Mouse (Mus musculus) gastrocnemius, adult 2 months (tissue): ENCODE measurements at regions not wholly inside any gene's neighbourhood (a gene's known extent, or its start where the extent isn't known, plus 50 kb on each side); places are given as distances from the start of the nearest gene placed in this dataset.

Experiments used
- DNase-seq: peaks from one replicate; pipeline ENCODE4 v3.0.0; 2022
- H3K27ac ChIP-seq: fragments of 200-600 bp; 2 replicates; pipeline ENCODE4 v1.8.1; 2022; ENCODE audit warnings: mild to moderate bottlenecking
- H3K4me3 ChIP-seq: fragments of 200-600 bp; 2 replicates; pipeline ENCODE4 v1.8.1; 2022; ENCODE audit warnings: mild to moderate bottlenecking, moderate library complexity
- CTCF ChIP-seq: fragments of 200-600 bp; IDR thresholded peaks from 2 replicates; pipeline ENCODE4 v1.8.1; 2022; ENCODE audit warnings: antibody characterized with exemption, mild to moderate bottlenecking, moderate library complexity
- intact Hi-C: fragments of 180-260 bp; cut with DNase I; formaldehyde crosslinking; loops from one replicate; pipeline ENCODE4 v1.15.1; 2025

DNA sequence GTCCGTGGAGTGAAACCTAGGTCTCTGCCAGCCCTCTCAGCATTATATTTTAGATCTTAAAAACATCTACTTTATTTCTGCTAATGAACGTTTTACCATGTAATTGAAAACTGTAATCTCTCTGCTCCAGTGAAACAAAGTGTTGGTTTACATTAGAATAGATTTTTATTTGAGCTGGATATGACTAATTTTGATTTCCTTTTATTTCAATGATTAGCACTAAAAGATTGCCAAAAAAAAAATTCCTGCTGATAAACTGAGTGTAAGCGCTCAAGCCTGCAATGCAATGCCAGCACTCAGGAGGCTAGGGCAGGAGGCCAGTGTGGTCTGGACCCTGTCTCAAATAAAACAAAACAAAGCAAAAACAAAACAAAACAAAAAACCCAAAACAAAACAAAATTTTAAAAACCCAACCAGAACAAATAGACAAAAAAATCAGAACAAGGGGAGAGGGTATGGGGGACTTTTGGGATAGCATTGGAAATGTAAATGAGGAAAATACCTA is 69.3 kb upstream of the E2f3 start:
- H3K27ac ChIP-seq = no peak overlapping the region
- TF ChIP-seq CTCF = no peak
- no peak overlapping the region for H3K4me3 ChIP-seq
- intact Hi-C loops = no loop called here
- DNase-seq = no peak

DNA sequence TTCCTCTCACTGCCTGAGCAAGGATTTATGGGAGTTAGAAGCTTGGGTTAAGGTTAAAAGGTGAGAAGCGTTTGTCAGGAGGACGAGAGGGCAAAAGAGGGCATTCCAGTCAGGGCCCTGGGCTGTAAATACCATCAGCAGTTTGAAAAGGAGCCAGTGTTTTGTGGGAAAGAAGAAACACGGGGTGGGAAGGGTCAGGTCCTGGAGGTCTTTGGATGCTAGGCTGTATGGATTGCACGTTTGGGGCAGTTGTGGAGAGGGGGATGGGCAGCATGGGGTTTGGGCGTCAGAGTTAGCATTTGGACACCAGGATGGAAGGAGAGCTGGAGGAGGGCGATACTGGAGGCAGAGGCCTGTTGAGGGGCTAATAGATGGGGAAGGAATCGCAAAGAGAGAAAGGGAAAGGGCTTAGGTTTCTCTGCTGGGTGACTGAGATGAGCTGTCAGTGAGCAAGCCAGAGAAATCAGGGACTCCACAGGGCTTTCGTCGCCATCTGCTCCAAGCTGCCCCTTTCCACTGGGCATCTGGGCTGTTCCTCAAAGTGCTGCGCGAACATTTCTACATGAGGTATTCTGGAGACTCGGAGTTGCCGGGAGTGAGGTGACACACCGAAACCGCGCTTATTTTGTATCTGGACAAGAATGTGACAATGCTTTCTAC is 66.2 kb upstream of the E2f3 start:
- DNase-seq = no peak
- intact Hi-C loops = no loop called here
- Histone ChIP-seq H3K27ac (no peak overlapping the region), H3K4me3 (no peak overlapping the region)
- no peak for TF ChIP-seq CTCF

DNA sequence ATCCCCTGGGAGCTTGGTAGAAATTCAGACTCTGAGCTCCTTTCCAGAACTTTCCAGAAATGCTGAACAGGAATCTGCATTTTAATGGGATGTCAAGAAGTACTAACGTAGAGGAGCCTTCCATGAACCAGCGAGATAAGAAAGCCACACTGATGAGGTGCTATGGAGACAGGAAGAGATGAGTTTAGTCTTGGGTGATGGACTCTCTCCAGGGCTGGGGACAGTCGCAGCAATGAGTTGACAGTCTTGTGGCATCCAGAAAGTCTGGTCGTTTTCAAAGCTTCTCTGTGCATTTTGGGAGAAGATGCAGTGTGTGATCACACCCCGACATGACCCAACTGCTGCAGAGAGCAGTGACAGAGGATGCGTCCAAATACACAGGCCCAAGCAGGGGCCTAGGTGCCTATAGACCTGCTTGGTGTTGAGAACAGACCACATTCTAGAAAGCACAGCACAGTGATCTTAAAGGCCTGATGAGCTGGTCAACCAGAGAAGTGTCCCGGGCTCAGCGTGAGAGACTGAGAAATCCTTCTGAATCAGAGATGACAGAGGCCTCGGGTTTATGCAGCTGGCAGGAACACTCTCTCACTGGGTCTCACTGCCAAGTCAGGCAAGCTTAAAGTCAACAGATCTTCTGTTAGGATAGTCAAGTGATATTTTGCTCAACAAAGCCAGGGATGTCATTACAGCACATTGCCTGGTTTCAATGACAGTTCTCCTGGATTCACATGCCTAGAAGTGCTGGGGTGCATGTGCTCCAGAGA is 65.1 kb upstream of the E2f3 start:
- TF ChIP-seq CTCF = no peak
- H3K27ac ChIP-seq = no peak overlapping the region
- H3K4me3 ChIP-seq = no peak overlapping the region
- intact Hi-C loops = no loop called here
- DNase-seq = no peak

DNA sequence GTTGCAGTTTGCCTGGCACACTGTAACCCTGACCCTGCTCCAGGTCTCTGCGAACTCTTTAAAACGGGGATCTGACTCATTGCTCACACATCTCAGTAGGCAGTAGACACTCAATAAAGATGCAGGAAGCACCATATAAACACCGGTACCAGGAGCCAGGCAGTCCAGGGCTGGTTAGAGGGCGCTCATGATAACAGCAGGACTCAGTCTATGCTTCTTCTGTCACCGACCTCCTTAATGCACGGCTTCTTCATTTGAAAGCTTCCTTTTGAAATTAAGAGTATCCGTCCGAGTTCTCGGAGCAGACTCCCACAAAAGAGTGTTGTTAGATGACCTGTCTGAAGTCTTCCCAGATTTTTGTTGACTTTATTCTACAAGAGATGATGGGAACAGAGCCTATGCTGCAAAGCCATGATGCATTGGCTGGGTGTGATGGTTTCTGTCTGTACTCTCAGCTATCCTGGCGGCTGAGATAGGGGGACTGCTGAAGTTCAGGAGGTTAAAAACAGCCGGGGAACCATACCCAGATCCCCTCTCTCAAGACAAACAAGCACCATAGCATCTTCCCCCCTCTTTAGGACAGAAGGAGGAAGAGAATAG is 62.5 kb upstream of the E2f3 start:
- H3K27ac ChIP-seq = no peak overlapping the region
- no peak for TF ChIP-seq CTCF
- DNase-seq = peak; percentile 30
- intact Hi-C loops = loop anchor here (5.0 kb wide), 1 partner anchor 61 kb away; the partner anchor contains the start of gene E2f3
- H3K4me3 ChIP-seq = no peak overlapping the region

DNA sequence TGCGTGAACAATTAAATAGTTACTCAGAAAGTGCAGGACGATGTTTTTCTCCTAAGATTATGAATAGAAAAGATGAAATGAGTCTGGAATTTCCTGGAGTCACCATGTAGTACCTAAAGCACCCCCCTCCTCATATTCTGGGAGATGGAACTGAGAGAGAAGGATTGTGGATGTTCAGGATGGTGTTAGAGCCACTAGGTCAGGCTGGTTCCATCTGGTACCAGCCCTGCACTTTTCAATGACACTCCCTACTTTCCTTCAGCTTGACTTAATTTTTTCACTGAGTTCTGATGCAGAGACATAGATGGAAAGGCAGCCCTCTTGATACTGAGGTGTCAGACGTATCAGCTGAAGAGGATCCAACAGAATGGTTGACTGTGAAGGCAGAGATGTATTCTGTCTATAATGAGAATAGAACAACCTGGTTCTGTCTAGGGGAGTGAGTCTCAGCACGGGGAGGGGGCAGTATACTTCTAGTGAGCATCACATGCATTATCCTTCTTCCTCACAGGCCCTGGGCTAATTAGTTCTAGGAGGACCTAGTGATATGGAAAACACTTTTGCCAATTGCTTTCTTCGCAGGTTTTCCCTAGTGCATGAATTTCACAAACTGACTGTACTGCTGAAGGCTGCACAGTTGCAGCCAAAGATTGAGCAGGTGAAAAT is 60.8 kb upstream of the E2f3 start:
- no peak for DNase-seq
- Histone ChIP-seq H3K27ac (no peak overlapping the region), H3K4me3 (no peak overlapping the region)
- intact Hi-C loops = loop anchor here (5.0 kb wide), 1 partner anchor 59 kb away; the partner anchor contains the start of gene E2f3
- TF ChIP-seq CTCF = no peak

DNA sequence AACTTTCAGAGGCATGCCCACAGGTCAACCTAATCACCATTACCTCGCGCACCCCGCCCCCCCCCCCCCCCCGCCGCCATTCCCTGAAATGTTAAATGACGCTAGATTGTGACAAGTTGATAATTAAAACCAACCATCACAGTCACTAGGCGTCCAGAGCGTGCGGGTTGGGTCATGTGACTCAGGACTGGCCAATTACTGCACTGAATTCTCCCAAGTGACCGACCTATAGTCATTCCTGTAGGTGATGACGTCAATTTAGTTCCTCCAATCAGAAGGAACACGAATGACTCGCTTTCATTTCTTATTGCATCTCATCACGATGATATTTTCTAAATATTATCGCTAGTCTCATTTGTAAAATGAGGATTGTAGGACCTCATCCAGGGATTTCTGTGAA is 60.2 kb upstream of the E2f3 start:
- intact Hi-C loops = loop anchor here (5.0 kb wide), 1 partner anchor 59 kb away; the partner anchor contains the start of gene E2f3
- H3K4me3 ChIP-seq = no peak overlapping the region
- DNase-seq = no peak
- H3K27ac ChIP-seq = no peak overlapping the region
- TF ChIP-seq CTCF = no peak

DNA sequence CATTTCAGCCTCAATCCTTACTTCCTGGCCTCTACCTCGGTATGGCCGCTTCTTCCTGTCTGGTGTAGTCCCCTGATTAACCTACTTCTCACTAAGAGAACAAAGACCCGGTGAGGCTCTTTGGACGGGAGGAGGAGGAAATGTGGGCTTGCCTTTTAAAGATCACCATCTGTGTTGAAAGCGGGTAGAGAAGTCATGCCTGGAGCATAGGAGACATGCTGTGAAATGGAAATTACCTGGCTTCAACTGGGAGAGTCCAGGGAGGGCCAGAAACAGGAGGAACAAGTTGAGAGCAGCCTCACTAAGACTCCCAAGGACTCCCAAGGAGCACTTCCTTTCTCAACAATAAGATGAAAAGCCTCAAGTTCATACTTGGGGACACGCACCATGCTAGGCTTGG is 59.4 kb upstream of the E2f3 start:
- Histone ChIP-seq H3K4me3 (no peak overlapping the region), H3K27ac (no peak overlapping the region)
- TF ChIP-seq CTCF = no peak
- no peak for DNase-seq
- intact Hi-C loops = loop anchor here (5.0 kb wide), 1 partner anchor 58 kb away; the partner anchor contains the start of gene E2f3

DNA sequence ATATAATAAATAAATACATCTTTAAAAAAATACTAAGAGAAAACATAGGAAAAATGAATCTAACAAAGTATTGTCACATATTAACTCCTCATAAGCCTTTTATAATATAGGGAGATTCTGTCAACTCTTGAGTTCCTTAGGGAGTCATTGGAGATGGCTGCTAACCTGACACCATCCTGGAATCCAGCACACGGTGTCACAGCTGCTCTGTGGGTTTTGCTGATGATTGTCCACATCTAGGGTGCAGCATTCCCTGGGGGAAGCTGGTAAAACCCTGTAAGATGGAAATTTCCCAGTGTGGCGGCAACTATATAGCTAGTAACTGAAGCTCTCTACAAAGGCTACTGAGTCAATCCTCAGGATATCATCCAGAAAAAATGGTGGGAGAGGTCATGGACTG is 58.9 kb upstream of the E2f3 start:
- intact Hi-C loops = loop anchor here (5.0 kb wide), 1 partner anchor 57 kb away; the partner anchor contains the start of gene E2f3
- no peak overlapping the region for H3K4me3 ChIP-seq
- DNase-seq = no peak
- no peak overlapping the region for H3K27ac ChIP-seq
- TF ChIP-seq CTCF = no peak

DNA sequence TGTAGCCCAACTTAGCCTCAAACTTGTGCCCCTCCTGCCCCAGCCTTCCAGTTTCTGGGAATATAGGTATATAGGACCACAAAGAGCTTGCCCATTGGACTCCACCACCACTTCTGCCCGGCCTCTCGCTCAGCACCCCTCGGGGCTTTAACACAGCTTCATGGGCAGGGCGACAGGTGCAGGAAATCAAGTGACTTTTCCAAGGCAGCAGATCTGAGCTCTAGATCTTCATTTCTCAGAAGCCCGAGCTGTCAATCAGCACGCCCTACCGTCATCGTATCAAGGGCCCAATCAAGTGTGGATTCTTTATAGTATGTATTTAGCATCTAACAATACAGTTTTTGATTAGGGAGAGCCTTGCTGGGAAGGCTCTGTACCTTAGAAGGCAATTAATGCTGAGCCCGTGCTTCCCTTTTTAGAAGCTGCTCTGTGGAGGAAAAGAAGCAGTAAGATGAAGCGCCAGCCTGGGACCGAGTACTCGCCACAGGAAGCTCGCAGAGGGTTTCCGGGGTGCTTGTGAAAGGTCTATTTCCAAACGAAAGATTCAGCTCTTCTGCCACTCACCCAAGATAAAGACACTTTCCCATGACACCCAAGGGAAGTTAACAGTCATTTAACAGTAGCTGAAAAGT is 56.9 kb upstream of the E2f3 start:
- H3K4me3 ChIP-seq = no peak overlapping the region
- intact Hi-C loops = no loop called here
- no peak overlapping the region for H3K27ac ChIP-seq
- no peak for TF ChIP-seq CTCF
- DNase-seq = no peak

DNA sequence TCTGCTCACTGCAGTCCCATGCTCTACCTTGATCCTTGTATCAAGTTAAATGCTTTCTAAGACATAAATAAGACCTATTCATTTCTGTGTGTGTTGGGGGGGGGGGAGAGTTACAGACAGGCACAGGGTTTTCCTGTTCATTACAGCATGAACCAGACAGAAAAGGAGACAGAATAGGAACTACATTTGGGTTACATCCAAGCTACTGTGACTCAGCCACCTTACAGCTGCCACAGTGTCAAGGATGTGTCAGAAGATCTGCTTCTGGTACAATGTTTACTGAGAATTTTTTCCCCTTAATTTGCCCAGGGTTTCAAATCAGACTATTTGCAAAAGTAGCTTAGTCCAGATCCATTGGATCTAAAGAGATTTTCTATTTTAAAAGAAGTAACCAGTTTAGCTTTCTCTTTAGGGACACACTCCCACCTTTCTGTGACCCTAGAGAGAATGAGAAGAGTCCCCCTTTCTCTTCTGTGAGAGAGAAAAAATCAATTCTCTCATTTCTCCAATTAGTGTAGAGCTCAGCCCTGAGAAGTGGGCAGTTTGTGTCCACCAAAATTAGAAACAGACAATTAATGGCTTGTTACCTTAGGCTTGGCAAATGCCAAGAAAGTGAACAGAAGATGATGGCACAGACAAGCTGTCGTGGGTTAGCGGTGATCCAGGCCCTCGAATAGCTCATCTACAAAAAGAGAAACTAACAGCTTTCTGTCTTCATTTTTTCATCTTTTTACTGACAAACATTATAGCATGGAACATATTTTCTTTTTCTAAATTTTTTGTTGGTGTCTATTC is 55.8 kb upstream of the E2f3 start:
- DNase-seq = no peak
- no peak for TF ChIP-seq CTCF
- intact Hi-C loops = no loop called here

DNA sequence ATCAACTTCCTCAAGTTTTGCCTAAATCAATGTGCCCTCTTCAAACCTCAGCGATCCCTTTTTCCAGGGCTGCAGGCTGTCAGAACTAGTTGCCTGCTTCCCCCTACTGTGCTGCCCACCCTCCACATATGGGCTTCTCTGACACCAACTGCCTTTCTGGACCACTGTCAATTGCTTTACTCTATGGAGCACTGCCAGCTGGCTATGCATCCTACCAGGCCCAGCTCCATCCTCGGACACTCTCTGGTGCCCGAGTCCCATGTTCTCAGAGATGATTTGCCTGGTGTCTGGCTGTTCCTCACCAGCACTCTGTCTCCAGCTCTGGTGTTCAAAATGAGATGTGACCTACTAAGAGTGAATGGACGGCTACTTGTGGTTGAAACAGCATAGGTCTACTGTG is 54.4 kb upstream of the E2f3 start:
- DNase-seq = no peak
- H3K4me3 ChIP-seq = no peak overlapping the region
- TF ChIP-seq CTCF = no peak
- intact Hi-C loops = no loop called here
- no peak overlapping the region for H3K27ac ChIP-seq

More for the DNA sequence above, 55.8 kb upstream of the E2f3 start:
- Histone ChIP-seq H3K27ac (no peak overlapping the region), H3K4me3 (no peak overlapping the region)
